Mouse (Mus musculus): ENCODE results near the gene Brpf3. TPM values are rescaled to one million over a fixed set of nuclear protein-coding genes. Genes with fewer than 3 reads are reported as not detected.
"Not testable (repeated sequence)": the region's sequence is repeated elsewhere in the genome, so short reads cannot be mapped to it uniquely, and the experiment has no call there.

The Brpf3 gene
- total and polyA plus RNA-seq, 2 experiments = 4.4 to 18.9 TPM

DNA sequence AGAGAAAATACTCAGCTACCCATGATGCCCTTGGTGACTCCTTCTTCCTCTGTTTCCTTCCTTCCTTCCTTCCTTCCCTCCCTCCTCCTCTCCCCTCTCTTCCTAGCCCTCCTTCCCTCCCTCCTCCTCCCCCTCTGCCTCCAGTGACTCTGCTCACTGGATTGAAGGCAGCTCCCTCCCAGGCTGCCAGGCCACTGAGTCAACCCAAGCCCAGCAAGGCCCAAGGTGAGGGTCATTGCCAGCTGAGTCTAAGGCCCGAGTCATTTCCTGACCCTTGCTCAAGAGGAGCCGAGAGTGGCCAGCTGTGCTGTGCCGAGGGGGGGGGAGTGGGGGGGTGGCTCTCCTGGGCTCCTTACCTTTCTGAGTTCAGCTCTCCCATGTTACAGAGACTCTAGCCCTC lies 34.7 kb upstream of the Brpf3 start:
- no peaks in the 10 kb centered on the region for H3K36me3 ChIP-seq (ENCODE audit: control insufficient read depth, insufficient read depth, low read length)
- no peak for DNase-seq (ENCODE audit: extremely low read depth, low read depth, low spot score)
- no peaks in the 10 kb centered on the region for H3K79me2 ChIP-seq (ENCODE audit: control insufficient read depth, insufficient read depth, low read length)
- H3K4me1 ChIP-seq (ENCODE audit: control insufficient read depth, insufficient read depth, low read length) = peaks cover 5% of the 10 kb centered on the region
- no peak overlapping the region for H3K27ac ChIP-seq (replicated peaks; ENCODE audit: insufficient read depth, low read depth, low read length)
- H3K4me3 ChIP-seq (ENCODE audit: insufficient read depth, low read depth, low read length) = no peak overlapping the region
- TF ChIP-seq CTCF (IDR thresholded peaks at IDR 0.05; ENCODE audit: low read depth, low read length) = no peak
- no peak for TF ChIP-seq POLR2A (IDR thresholded peaks at IDR 0.05; ENCODE audit: extremely low read depth, insufficient read depth, low read length)
- WGBS = 56% methylated on average over 3 of the region's 3 CpGs
- H3K9ac ChIP-seq (ENCODE audit: low read depth, low read length) = no peak overlapping the region
- peaks cover 17% of the 10 kb centered on the region for H3K27me3 ChIP-seq (ENCODE audit: control insufficient read depth, insufficient read depth, low read length)

DNA sequence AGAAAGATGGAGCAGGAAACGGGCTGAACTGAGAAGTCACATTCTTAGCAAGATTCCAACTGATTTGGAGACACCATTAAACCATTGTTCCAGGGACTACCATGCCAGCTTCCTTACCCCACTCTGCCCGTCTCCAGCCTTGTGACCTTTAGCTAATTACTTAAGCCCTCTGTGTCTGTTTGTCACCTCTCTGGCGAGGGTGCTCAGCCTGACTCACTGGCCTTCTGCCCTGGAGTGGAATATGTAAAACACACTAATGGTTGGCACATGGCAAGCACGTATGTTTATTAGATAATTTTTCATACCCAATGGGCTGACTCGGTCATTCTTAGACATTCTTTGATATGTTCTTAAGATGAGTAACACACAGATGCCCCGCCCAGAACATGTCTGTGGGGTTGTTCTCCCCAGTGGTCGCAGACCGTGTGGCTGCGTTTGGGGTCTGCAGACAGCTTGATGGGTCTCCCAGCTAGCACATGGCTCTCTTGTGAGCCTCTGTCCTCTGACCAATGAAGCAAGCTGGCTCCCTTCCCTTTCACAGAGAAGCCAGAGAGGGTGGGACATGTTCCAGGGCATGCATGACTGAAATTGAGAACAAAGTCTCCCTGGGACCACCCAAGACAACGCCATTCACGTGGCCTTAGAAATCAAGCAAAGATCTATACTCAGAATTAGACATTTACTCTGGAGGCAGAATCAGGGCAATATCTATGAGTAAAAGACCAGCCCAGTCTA lies 33.9 kb upstream of the Brpf3 start:
- Histone ChIP-seq H3K4me1 (ENCODE audit: control insufficient read depth, insufficient read depth, low read length) (peaks cover 3% of the 10 kb centered on the region; the same call in 1 of the 2 replicates), H3K4me3 (ENCODE audit: insufficient read depth, low read depth, low read length) (no peak overlapping the region), H3K9ac (ENCODE audit: low read depth, low read length) (no peak overlapping the region), H3K79me2 (ENCODE audit: control insufficient read depth, insufficient read depth, low read length) (no peaks in the 10 kb centered on the region), H3K36me3 (ENCODE audit: control insufficient read depth, insufficient read depth, low read length) (no peaks in the 10 kb centered on the region), H3K27me3 (ENCODE audit: control insufficient read depth, insufficient read depth, low read length) (peaks cover 17% of the 10 kb centered on the region), H3K27ac (replicated peaks; ENCODE audit: insufficient read depth, low read depth, low read length) (no peak overlapping the region)
- 83% methylated on average over 11 of the region's 11 CpGs for WGBS
- TF ChIP-seq POLR2A (IDR thresholded peaks at IDR 0.05; ENCODE audit: extremely low read depth, insufficient read depth, low read length) = no peak
- no peak for TF ChIP-seq CTCF (IDR thresholded peaks at IDR 0.05; ENCODE audit: low read depth, low read length)
- DNase-seq (ENCODE audit: extremely low read depth, low read depth, low spot score) = no peak

DNA sequence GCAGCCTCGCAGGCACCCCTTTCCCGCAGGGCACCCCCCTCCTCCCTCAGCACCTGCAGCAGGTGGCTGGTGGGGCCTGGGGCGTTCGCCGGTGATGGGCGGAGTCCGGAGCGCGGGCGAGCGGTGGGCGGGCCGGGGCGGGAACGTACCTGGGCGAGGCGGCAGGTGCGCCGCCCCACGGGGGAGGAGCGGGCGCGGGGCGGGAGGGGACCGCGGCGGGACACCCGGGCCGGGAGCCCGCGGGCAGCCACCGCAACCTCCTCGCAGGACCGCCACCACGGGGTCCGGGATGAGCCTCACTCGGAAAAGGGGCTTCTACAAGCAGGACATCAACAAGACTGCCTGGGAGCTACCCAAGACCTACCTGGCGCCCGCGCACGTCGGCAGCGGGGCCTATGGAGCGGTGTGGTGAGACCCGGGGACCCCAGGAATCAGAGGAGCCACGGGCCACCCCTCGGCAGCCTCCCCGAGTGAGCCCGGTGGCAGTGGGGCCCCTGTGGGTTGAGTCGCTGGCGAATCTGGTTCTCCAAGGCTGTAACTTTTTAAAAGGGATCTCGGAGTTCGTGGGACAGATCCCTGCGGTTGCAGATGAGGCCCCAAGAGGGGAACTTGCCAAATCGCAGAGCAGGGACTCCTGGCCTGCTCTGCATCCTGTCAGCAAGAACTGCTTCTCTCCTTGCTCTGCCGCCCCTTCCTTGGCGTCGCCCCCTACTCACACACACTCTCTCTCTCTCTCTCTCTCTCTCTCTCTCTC lies 31.6 kb upstream of the Brpf3 start, which contains the start of gene Mapk13:
Gene Mapk13 (plus strand): TSS at position 177 of the 754 bp plus-strand sequence.
- Histone ChIP-seq H3K79me2 (ENCODE audit: control insufficient read depth, insufficient read depth, low read length) (no peaks in the 10 kb centered on the region), H3K27me3 (ENCODE audit: control insufficient read depth, insufficient read depth, low read length) (peaks cover 17% of the 10 kb centered on the region), H3K9ac (ENCODE audit: low read depth, low read length) (peak within 1 kb of the TSS; percentile 55), H3K27ac (replicated peaks; ENCODE audit: insufficient read depth, low read depth, low read length) (no peak within 1 kb of the TSS), H3K4me1 (ENCODE audit: control insufficient read depth, insufficient read depth, low read length) (peaks cover 3% of the 10 kb centered on the region; the same call in 1 of the 2 replicates), H3K4me3 (ENCODE audit: insufficient read depth, low read depth, low read length) (peak within 1 kb of the TSS; percentile 51; the same call in 1 of the 2 replicates), H3K36me3 (ENCODE audit: control insufficient read depth, insufficient read depth, low read length) (no peaks in the 10 kb centered on the region)
- WGBS = 2% methylated on average over 58 of the region's 58 CpGs
- TF ChIP-seq CTCF (IDR thresholded peaks at IDR 0.05; ENCODE audit: low read depth, low read length) = no peak
- no peak for TF ChIP-seq POLR2A (IDR thresholded peaks at IDR 0.05; ENCODE audit: extremely low read depth, insufficient read depth, low read length)
- no peak for DNase-seq (ENCODE audit: extremely low read depth, low read depth, low spot score)

DNA sequence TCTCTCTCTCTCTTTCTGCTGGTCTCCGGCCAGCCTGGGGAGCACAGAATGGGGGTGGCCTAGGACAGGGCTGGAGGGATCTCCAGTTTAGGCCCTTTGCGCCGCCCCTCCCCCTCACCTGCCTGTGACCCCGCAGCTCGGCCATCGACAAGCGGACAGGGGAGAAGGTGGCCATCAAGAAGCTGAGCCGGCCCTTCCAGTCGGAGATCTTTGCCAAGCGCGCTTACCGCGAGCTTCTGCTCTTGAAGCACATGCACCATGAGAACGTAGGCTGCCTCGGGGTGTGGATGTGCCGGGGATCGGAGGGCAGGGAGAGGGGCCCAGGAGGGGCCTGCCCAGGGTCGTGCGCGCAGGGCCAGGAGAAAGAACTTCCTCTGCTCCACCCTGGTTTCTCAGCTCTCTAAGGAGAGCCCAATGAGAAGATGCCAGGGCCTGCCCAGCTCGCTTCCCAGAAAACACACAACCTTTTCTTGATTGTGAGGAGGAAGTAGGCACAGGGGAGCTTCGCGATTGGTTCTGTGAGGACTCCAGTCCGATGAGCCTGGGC lies 30.9 kb upstream of the Brpf3 start:
- Histone ChIP-seq H3K27me3 (ENCODE audit: control insufficient read depth, insufficient read depth, low read length) (peaks cover 17% of the 10 kb centered on the region), H3K4me3 (ENCODE audit: insufficient read depth, low read depth, low read length) (peak overlapping the region; percentile 1; the same call in 1 of the 2 replicates), H3K9ac (ENCODE audit: low read depth, low read length) (no peak overlapping the region), H3K79me2 (ENCODE audit: control insufficient read depth, insufficient read depth, low read length) (no peaks in the 10 kb centered on the region), H3K27ac (replicated peaks; ENCODE audit: insufficient read depth, low read depth, low read length) (no peak overlapping the region), H3K36me3 (ENCODE audit: control insufficient read depth, insufficient read depth, low read length) (no peaks in the 10 kb centered on the region), H3K4me1 (ENCODE audit: control insufficient read depth, insufficient read depth, low read length) (peaks cover 3% of the 10 kb centered on the region; the same call in 1 of the 2 replicates)
- DNase-seq (ENCODE audit: extremely low read depth, low read depth, low spot score) = no peak
- TF ChIP-seq POLR2A (IDR thresholded peaks at IDR 0.05; ENCODE audit: extremely low read depth, insufficient read depth, low read length) = no peak
- no peak for TF ChIP-seq CTCF (IDR thresholded peaks at IDR 0.05; ENCODE audit: low read depth, low read length)
- 11% methylated on average over 22 of the region's 24 CpGs for WGBS

DNA sequence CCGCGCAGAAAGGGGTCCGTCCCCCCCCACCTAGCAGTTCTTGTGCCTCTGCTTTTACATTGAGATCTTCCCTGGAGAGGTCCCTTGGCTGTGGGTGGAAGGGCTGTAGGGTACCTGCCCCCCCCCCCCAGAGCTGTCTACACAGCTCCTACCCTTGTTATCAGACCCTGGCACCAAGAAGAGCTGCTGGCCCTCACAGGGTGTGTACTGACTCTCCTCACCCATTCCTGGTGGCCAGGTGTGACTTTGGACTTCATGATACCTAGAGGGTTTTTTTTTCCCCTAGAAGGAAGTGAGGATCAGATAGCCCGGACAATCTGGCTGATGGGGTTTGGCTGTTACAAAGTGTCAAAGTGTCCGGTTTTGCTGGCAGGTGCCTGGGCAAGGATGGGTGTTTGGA lies 29.6 kb upstream of the Brpf3 start:
- H3K9ac ChIP-seq (ENCODE audit: low read depth, low read length) = no peak overlapping the region
- TF ChIP-seq CTCF (IDR thresholded peaks at IDR 0.05; ENCODE audit: low read depth, low read length) = no peak
- no peak for TF ChIP-seq POLR2A (IDR thresholded peaks at IDR 0.05; ENCODE audit: extremely low read depth, insufficient read depth, low read length)
- H3K4me1 ChIP-seq (ENCODE audit: control insufficient read depth, insufficient read depth, low read length) = peaks cover 3% of the 10 kb centered on the region; the same call in 1 of the 2 replicates
- DNase-seq (ENCODE audit: extremely low read depth, low read depth, low spot score) = no peak
- no peaks in the 10 kb centered on the region for H3K79me2 ChIP-seq (ENCODE audit: control insufficient read depth, insufficient read depth, low read length)
- H3K36me3 ChIP-seq (ENCODE audit: control insufficient read depth, insufficient read depth, low read length) = no peaks in the 10 kb centered on the region
- H3K27me3 ChIP-seq (ENCODE audit: control insufficient read depth, insufficient read depth, low read length) = peaks cover 17% of the 10 kb centered on the region
- WGBS = 91% methylated on average over 5 of the region's 5 CpGs
- H3K4me3 ChIP-seq (ENCODE audit: insufficient read depth, low read depth, low read length) = no peak overlapping the region
- H3K27ac ChIP-seq (replicated peaks; ENCODE audit: insufficient read depth, low read depth, low read length) = no peak overlapping the region

DNA sequence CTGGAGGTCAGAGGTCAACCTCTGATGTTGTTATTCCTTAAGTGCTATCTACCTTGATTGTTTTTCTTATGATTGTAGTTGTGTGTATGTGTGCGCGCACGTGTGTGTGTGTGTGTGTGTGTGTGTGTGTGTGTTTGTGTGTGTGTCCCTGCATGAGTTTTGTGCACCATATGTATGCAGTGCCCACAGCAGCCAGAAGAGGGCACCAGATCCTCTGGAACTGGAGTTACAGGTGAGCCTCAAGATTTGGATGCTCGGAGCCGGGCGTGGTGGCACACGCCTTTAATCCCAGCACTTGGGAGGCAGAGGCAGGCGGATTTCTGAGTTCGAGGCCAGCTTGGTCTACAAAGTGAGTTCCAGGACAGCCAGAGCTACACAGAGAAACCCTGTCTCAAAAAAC lies 26.6 kb upstream of the Brpf3 start:
- not testable (repeated sequence) for H3K79me2 ChIP-seq (ENCODE audit: control insufficient read depth, insufficient read depth, low read length); H3K27ac ChIP-seq (replicated peaks; ENCODE audit: insufficient read depth, low read depth, low read length); H3K4me3 ChIP-seq (ENCODE audit: insufficient read depth, low read depth, low read length); DNase-seq (ENCODE audit: extremely low read depth, low read depth, low spot score); H3K36me3 ChIP-seq (ENCODE audit: control insufficient read depth, insufficient read depth, low read length); H3K4me1 ChIP-seq (ENCODE audit: control insufficient read depth, insufficient read depth, low read length); H3K9ac ChIP-seq (ENCODE audit: low read depth, low read length)
- 94% methylated on average over 9 of the region's 9 CpGs for WGBS
- H3K27me3 ChIP-seq (ENCODE audit: control insufficient read depth, insufficient read depth, low read length) = peaks cover 12% of the 10 kb centered on the region

Measured in liver, adult 2 months (tissue).